8 mouse cellular contexts compared by ENCODE assay signal in the genomic region with DNA sequence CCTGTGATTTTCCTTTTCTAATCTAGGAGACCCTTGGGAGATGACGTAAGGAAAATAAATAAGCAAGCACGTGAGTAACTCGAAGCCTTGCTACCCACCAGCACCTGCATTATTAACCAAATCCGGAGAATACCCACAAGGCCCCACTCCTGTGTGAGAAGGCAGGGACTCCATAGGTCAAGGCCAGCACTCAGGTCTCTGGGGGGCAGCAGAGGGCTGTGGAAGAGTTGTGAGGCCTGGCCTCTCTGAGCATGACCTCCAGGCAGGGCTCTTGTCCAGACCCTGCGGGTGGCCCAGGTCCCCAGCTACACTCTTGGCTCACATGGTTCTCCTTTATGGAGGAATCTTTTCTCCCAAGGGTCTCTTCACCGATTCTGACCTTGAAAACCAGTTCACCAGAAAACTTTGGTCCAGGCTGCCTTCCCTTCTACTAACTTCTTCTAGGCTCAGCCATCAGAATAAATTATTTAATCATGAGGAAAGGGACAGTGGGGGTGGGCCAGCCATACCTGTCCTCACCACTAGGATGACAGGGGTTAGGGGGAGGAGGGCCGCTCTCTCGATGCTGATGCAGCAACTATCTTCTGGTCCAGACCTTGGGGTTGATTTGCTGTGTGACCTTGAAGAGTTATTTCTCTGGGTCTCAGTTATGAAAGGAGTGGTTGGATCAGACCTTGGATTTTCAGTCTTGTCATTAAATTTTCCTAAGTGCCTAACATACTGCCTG. TPM values are rescaled to one million over a fixed set of nuclear protein-coding genes. Genes with fewer than 3 reads are reported as not detected.
A peak's percentile ranks its signal among the peaks of the same experiment; 100 is the strongest.
DNase-seq lines count a peak whose midpoint lies in the region; ATAC-seq and TF ChIP-seq lines count a peak whose summit lies in the region.

No protein-coding gene starts in this region.

- H3K4me3 ChIP-seq in limb, embryonic 11.5 days (ENCODE audit: low read depth, low read length) = no peak overlapping the region
- no peak overlapping the region for H3K4me3 ChIP-seq in limb, embryonic 10.5 days
- no peak overlapping the region for H3K4me3 ChIP-seq in ES-E14 (ENCODE audit: insufficient read depth in 1 of 2, low read depth in 1 of 2, low read length in 2 of 2, poor library complexity in 1 of 2, severe bottlenecking in 1 of 2)
- H3K4me3 ChIP-seq in bone marrow macrophage, adult 2 months (ENCODE audit: insufficient read depth, low read length) = no peak overlapping the region
- peak overlapping the region; percentile 57 for H3K4me3 ChIP-seq in gastrocnemius, adult 2 months
- H3K4me3 ChIP-seq in intestine, embryonic 15.5 days (replicated peaks) = no peak overlapping the region

- no peak overlapping the region for H3K27ac ChIP-seq in limb, embryonic 11.5 days (replicated peaks; ENCODE audit: low read depth, low read length)
- no peak overlapping the region for H3K27ac ChIP-seq in limb, embryonic 10.5 days
- H3K27ac ChIP-seq in ES-E14 (ENCODE audit: insufficient read depth, low read depth, low read length, poor library complexity, severe bottlenecking) = no peak overlapping the region
- no peak overlapping the region for H3K27ac ChIP-seq in bone marrow macrophage, adult 2 months (ENCODE audit: insufficient read depth, low read depth, low read length)
- peak overlapping the region; percentile 92 for H3K27ac ChIP-seq in gastrocnemius, adult 2 months
- no peak overlapping the region for H3K27ac ChIP-seq in intestine, embryonic 15.5 days

- 0 out of 2 replicates have a peak, but pooled peaks have one; percentile 13 for TF ChIP-seq CTCF in bone marrow macrophage, adult 2 months (IDR thresholded peaks at IDR 0.05; ENCODE audit: low read depth, low read length)
- peak; percentile 78 for TF ChIP-seq CTCF in gastrocnemius, adult 2 months (IDR thresholded peaks at IDR 0.05)

- no peak for ATAC-seq in limb, embryonic 11.5 days (ENCODE audit: insufficient number of reproducible peaks, low FRiP score, low TSS enrichment, low read depth)
- no peak for ATAC-seq in intestine, embryonic 15.5 days

- WGBS in limb, embryonic 11.5 days = 67% methylated on average over 8 of the region's 8 CpGs
- 63% methylated on average over 8 of the region's 8 CpGs for WGBS in limb, embryonic 10.5 days
- WGBS in intestine, embryonic 15.5 days = 58% methylated on average over 8 of the region's 8 CpGs

- no peaks in the 10 kb centered on the region for H3K36me3 ChIP-seq in limb, embryonic 11.5 days (ENCODE audit: control insufficient read depth, insufficient read depth, low read length)
- H3K36me3 ChIP-seq in limb, embryonic 10.5 days = no peaks in the 10 kb centered on the region
- no peaks in the 10 kb centered on the region for H3K36me3 ChIP-seq in ES-E14 (ENCODE audit: control insufficient read depth, insufficient read depth, low read length, poor library complexity, severe bottlenecking)
- H3K36me3 ChIP-seq in intestine, embryonic 15.5 days = no peaks in the 10 kb centered on the region

- H3K4me2 ChIP-seq in limb, embryonic 11.5 days (ENCODE audit: low read depth, severe bottlenecking) = no peak overlapping the region
- no peak overlapping the region for H3K4me2 ChIP-seq in intestine, embryonic 15.5 days (replicated peaks)

- H3K9me3 ChIP-seq in limb, embryonic 11.5 days (ENCODE audit: control insufficient read depth, low read length) = no peaks in the 10 kb centered on the region
- no peaks in the 10 kb centered on the region for H3K9me3 ChIP-seq in limb, embryonic 10.5 days (replicated peaks)
- H3K9me3 ChIP-seq in ES-E14 (ENCODE audit: control insufficient read depth, insufficient read depth, low read depth, low read length) = no peaks in the 10 kb centered on the region
- H3K9me3 ChIP-seq in intestine, embryonic 15.5 days = no peaks in the 10 kb centered on the region

- intact Hi-C loops in gastrocnemius, adult 2 months (cut with DNase I) = loop anchor here (1.0 to 10.0 kb wide), 5 partner anchors 22 to 338 kb away; a partner anchor contains a TSS

- no peaks in the 10 kb centered on the region for H3K27me3 ChIP-seq in limb, embryonic 11.5 days (ENCODE audit: control insufficient read depth, insufficient read depth, low read length)
- no peaks in the 10 kb centered on the region for H3K27me3 ChIP-seq in limb, embryonic 10.5 days (ENCODE audit: low read depth, poor library complexity, severe bottlenecking)
- H3K27me3 ChIP-seq in intestine, embryonic 15.5 days (replicated peaks) = no peaks in the 10 kb centered on the region

- no peaks in the 10 kb centered on the region for H3K4me1 ChIP-seq in limb, embryonic 11.5 days (ENCODE audit: control insufficient read depth, insufficient read depth, low read length)
- no peaks in the 10 kb centered on the region for H3K4me1 ChIP-seq in limb, embryonic 10.5 days
- H3K4me1 ChIP-seq in ES-E14 (ENCODE audit: control insufficient read depth in 2 of 2, insufficient read depth in 2 of 2, low read length in 2 of 2, poor library complexity in 1 of 2) = no peaks in the 10 kb centered on the region
- no peaks in the 10 kb centered on the region for H3K4me1 ChIP-seq in bone marrow macrophage, adult 2 months (ENCODE audit: control insufficient read depth, insufficient read depth, low read length)
- H3K4me1 ChIP-seq in intestine, embryonic 15.5 days (replicated peaks) = no peaks in the 10 kb centered on the region

- H3K9ac ChIP-seq in limb, embryonic 11.5 days (ENCODE audit: low read length) = no peak overlapping the region
- H3K9ac ChIP-seq in ES-E14 (ENCODE audit: insufficient read depth, low read depth, low read length, poor library complexity, severe bottlenecking) = no peak overlapping the region
- H3K9ac ChIP-seq in intestine, embryonic 15.5 days = no peak overlapping the region

- TF ChIP-seq POLR2A in bone marrow macrophage, adult 2 months (IDR thresholded peaks at IDR 0.05; ENCODE audit: borderline replicate concordance, low read depth, low read length) = no peak

- DNase-seq in limb, embryonic 11.5 days (ENCODE audit: low spot score) = peak; percentile 50
- DNase-seq in limb, embryonic 10.5 days (ENCODE audit: low spot score) = no peak
- no peak for DNase-seq in ES-E14 (ENCODE audit: low read depth, low spot score)
- peak; percentile 93 for DNase-seq in gastrocnemius, adult 2 months
- DNase-seq in kidney, postnatal 14 days = peak; percentile 62
- DNase-seq in spleen, postnatal 14 days (ENCODE audit: low spot score in 2 of 2) = no peak

- in situ Hi-C loops in ES-E14 (cut with MboI; ENCODE audit: low sequenced_read_pairs in 2 of 2, unreplicated experiment in 2 of 2) = loop anchor here in 1 of 2 experiments (25.0 kb wide), 1 partner anchor 371 kb away; no protein-coding TSS in a partner anchor

TF ChIP-seq in ES-E14, 5 proteins besides CTCF, POLR2A, EP300 and RAD21:
- TF ChIP-seq ZNF384 (IDR thresholded peaks at IDR 0.05; ENCODE audit: low read depth, low read length) (no peak), MAFK (IDR thresholded peaks at IDR 0.05; ENCODE audit: insufficient read depth, low read depth, low read length) (peak; percentile 80), ZC3H11A (IDR thresholded peaks at IDR 0.05; ENCODE audit: borderline replicate concordance, low read depth, low read length) (no peak), CHD2 (IDR thresholded peaks at IDR 0.05; ENCODE audit: low read depth, low read length) (no peak)

RNA-seq across cellular contexts. Expression of a gene that starts 36.4 kb away (rescaled TPM):
- 0.60 and 0.68 TPM in 2 replicates for polyA plus RNA-seq in limb, embryonic 11.5 days (2014; fragmentation: Nextera tagmentation; extraction: Ambion mirVana)
- polyA plus RNA-seq in limb, embryonic 10.5 days (2016; fragmentation: Nextera tagmentation; extraction: Ambion mirVana) = 0.16 and 0.50 TPM in 2 replicates
- total RNA-seq in ES-E14 (2012; rRNA removed) = 0.40 and 0.79 TPM in 2 replicates
- 1.7 and 3.8 TPM in 2 replicates for polyA plus RNA-seq in bone marrow macrophage, adult 2 months (2012; ENCODE audit: insufficient read depth, insufficient read length, missing spikeins)
- total RNA-seq in gastrocnemius, adult 2 months (2021) = 10 to 100 TPM; 25.0 to 27.0 TPM
- 0.10 and 0.26 TPM in 2 replicates for polyA plus RNA-seq in intestine, embryonic 15.5 days (2015; fragmentation: Nextera tagmentation; extraction: Ambion mirVana)

Comparison
In these comparisons a context has a peak if more than half of its experiments do, and no peak if none do; other contexts are left out.
1. DNase-seq: peak in limb, embryonic 11.5 days (single experiment), gastrocnemius, adult 2 months (single experiment) and kidney, postnatal 14 days (single experiment); none in limb, embryonic 10.5 days (single experiment), ES-E14 (single experiment) and spleen, postnatal 14 days (0 of 2).